Mouse (Mus musculus): Measurements from ENCODE around the gene Ctrc.

The Ctrc gene

DNA sequence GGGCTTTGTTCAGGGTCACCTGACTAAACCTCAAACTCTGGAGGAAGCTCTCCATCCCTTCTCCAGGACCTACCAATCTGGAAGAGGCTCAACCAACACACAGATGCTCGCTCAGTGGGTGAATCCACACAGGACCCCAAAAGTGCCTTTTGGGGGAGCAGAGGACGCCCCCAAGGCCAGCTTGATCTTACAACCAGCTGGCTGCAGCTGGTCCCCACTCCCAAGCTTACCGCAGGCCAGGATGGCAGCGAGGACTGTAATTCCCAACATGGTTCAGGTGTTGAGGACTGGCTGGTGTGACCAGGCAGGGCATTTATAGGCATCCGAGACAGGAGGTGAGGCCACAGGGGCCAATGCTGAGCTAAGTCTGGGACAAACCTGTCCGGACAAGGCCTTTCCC is at the start of gene Ctrc:
TSS of gene Ctrc (minus strand) at position 361 of the 400 bp plus-strand sequence.
- in situ Hi-C loops (cut with MboI, MseI), result loop anchor here in 1 of 2 experiments (5.0 kb wide), 1 partner anchor 34 kb away; no protein-coding TSS in a partner anchor

DNA sequence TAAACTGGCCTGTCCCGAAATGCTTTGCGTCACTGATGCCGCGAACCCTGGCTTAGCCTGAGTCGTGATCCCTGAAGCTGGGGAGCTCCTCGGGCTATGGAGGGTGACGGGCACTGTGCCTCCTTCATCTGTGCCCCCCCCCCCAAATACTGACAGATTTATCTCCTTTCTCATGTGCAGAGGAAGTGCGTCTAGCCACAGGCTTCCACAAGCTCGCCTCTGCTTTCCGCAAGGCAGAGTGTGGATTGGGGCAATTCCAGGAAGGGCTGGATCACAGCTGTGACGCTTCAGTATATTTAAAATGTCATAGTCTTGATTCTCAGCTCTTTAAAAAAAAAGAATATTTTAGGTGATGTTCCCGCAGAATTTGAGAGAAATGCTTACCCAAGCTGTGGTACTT is 49.6 kb upstream of the Ctrc start:
- in situ Hi-C loops (cut with MboI, MseI), result no loop called here

DNA sequence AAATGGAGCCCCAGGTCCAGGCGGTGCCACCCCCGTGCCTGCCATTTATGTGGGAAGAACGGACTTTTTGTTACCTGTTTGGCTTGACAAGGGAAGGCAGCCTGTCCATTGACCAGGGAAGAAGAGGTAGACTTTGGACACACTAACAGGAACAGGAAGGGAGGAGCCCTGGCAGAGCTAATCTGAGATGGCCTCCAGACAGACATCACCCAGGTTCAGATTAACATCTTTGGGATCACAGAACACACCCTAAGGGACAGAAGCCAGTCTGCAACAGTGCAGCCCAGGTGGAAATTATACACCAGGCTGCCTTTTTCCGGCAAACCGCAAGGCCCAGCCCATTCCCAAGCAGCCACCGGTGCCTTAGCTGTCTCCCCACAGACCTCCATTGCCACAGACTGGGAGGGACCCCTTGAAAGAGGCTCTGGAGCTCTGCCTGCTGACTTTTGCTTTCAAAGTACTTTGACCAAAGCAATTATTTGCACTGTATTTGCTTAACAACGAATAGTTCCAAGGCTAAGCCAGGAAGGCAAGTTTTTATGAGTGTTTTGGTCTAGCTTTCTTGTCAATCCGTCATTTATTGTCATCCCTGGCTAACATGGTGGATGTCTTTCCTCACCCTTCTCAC is 47.1 kb upstream of the Ctrc start:
- in situ Hi-C loops (cut with MboI, MseI), result no loop called here

DNA sequence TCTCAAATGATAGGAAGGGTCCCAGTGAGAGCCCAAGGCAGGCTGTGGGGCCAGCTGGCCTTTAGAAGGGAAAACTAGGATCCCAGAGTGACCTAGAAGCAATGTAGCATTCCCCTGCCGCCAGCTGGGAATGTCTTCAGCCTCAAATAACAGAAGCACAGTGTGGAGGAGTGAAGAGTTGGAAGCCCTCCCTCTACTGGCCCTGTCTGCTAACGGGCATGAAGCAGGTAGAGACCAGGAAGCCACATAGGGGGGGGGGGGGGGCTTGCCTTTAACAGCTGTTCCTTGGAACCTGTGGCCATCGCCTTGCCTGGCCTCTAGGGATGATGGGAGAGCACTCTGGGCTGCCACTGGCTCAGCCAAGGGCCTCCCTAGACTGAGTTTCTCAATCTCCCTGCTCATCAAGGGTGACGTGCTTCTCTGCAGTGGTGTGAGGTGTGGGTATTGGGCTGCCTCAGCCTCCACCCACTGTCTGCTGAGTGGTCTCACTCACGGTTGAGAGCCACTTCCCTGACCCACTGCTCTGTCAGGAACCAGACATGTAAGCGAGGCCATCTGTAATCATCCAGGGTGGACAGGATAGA is 40.3 kb upstream of the Ctrc start:
- in situ Hi-C loops (cut with MboI, MseI), result no loop called here

DNA sequence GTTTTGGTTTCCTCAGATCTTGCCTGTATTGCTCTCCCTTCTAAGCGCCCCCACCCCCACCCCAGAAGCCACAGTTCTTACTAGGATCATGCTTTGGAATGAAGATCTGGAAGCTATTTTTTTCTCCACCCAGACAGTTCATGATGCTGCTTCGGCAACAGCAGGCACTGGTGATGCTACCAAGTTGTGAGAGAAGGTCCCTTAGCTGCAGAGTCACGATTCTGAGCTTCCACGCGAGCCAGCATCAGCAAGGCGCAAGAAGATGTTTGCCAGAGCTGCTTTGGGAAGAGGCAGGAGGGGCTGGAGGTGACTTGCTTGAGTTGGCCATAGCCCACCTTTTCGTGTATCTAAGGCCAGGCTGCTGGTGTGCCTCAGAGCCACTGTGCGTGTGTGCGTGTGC is 39.3 kb upstream of the Ctrc start:
- in situ Hi-C loops (cut with MboI, MseI), result no loop called here

DNA sequence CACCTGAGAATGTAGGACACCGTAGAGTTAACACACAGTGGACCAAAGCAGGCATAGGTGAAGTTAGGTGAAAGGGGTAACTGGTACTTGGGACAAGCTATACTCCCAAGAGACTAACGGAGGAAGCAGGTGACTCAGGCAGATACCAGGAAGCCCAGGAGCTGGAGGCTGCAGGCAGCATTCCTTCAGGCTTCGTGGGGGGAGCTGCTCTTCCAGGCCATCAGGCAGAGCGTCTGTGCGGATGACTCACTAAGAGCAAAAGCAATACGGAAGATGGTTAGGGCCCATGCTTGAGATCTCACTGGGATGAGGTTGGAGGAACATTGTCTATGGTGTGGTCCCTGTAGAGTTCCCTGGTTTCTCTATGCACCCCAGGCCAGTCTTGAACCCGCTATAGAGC is 36.7 kb upstream of the Ctrc start:
- in situ Hi-C loops (cut with MboI, MseI), result loop anchor here in 1 of 2 experiments (5.0 kb wide), 1 partner anchor 1231 kb away; no protein-coding TSS in a partner anchor

DNA sequence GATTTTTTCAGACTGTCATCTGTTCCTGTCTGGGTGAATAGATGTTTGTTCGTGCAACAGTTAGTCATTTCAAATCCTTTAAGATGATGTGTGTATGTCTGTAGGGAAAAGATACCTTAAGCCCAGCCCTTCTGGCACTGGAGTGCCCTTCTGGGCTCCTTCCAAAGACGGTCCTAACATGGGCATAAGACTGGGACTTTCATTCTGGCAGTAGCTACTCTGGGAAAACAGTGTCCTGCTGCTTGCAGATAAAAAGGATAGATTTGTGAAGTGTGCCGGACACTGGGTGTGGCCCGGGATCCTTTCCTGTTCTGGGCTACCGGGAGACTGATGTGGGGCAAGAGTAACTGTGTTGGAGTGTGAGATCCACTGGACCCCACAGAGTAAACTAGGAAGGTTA is 35.8 kb upstream of the Ctrc start:
- in situ Hi-C loops (cut with MboI, MseI), result loop anchor here in 1 of 2 experiments (5.0 kb wide), 1 partner anchor 1230 kb away; no protein-coding TSS in a partner anchor

DNA sequence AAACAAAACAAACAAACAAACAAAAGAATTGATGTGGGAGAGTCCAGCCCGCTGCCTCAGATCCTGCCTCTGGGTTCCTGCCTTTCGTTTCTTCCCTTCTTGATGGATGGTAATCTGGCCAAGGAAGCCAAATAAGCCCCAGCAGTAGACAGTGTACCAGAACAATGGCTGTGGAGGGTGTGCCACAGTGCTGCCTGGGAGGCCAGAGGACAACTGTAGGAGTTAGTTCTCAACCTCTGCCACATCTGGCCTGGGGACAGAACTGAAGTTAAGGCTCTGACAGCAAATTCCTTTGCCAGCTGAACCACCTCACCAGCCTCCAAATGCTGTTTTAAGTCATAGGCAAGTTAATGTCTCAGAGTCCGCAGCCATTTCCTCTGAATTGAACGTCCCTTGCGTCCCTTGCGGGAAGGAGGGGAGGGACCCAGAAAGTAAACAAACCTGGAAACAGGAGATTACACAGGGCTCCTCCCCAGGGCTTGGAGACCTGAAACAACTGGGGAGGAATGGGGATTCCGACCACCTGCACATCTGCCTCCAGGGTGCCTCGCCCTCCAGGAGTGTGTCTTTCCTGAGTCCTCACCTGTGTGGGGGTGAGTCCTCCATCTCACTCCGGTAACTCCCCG is 35.2 kb upstream of the Ctrc start:
- in situ Hi-C loops (cut with MboI, MseI), result loop anchor here in 1 of 2 experiments (5.0 kb wide), 1 partner anchor 1229 kb away; no protein-coding TSS in a partner anchor

DNA sequence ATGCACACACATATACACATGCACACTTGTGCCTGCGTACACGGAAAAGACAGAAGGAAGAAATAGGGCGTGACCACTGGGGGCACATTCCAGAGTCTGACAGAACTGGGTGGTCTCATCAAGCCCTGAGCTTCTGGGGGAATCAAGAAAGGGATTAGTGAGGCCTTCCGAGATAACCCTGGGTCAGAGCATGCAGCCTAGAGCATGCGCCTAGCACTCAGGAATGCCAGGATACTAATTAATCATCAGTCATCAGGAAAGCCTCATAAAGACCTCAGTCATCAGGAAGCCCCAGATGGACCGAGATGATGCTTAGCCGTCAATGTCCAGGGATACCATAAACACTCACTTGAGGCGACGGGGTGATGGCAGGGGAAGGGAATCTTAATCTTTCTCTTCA is 33.7 kb upstream of the Ctrc start:
- in situ Hi-C loops (cut with MboI, MseI), result loop anchor here in 1 of 2 experiments (5.0 kb wide), 1 partner anchor 1228 kb away; no protein-coding TSS in a partner anchor

DNA sequence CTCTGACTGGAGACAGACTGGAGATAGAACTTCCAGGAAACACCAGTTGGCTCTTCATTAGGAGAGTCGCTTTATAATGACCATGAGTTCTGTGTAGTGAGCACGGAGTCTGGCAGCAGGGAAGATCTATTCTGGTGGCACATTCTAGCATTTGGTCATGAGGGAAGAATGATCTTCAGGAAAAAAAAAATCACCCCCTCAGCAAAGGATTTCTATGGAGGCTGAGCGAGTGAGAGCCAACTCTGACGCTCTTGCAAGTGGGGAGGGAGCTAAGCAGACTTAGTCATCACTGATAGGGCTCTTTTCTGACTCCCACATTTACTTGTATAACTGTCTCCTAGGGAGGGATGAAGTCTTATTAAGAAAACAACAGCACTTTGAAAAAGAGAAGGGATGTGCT is 32.9 kb upstream of the Ctrc start:
- in situ Hi-C loops (cut with MboI, MseI), result no loop called here

DNA sequence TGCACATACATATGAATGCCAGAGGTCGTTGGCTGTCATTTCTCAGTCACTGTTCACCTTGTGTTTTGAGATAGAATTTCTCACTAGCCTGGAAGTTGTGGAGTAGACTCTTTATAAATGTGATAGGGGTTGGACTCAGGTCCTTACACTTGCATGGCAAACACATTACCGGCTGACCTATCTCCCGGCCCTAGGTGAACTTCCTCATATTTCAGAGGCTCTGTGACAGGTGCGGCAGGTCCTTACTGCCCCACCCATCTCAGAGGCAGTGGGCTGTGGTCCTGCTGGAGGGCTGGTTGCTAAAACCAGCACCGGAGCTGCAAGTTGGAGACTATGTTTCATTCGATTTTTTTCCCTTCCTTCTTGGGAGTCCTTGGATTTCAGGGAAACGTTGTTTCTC is 32.5 kb upstream of the Ctrc start:
- in situ Hi-C loops (cut with MboI, MseI), result no loop called here

DNA sequence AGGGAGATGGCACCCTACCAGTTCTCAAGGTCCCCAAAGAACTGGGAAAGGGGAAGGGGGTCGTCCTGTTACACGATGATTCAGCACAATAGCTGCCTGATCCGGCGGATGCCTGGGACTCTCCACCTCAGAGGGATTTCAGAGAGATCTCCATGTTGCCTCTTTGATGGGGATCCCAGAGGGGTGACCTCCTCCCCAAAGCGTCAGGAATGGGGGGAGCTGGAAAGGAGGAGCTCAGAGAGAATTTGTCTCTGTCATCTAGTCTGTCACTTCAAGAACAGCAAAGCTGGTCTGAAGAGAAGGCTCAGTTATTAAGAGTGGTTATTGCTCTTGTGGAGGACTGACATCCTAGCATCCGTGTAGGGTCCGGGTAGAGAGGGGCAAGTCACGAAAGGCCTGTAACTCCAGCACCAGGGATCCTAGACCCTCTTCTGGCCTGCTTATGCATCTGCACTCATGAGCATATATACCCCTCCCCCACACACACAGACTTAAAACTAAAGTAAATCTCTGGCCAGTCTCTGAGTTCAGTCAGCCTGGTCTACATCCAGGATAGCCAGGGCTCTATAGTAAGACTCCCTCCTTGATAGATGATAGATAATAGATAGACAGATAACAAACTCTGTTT is 29.4 kb upstream of the Ctrc start:
- in situ Hi-C loops (cut with MboI, MseI), result no loop called here

DNA sequence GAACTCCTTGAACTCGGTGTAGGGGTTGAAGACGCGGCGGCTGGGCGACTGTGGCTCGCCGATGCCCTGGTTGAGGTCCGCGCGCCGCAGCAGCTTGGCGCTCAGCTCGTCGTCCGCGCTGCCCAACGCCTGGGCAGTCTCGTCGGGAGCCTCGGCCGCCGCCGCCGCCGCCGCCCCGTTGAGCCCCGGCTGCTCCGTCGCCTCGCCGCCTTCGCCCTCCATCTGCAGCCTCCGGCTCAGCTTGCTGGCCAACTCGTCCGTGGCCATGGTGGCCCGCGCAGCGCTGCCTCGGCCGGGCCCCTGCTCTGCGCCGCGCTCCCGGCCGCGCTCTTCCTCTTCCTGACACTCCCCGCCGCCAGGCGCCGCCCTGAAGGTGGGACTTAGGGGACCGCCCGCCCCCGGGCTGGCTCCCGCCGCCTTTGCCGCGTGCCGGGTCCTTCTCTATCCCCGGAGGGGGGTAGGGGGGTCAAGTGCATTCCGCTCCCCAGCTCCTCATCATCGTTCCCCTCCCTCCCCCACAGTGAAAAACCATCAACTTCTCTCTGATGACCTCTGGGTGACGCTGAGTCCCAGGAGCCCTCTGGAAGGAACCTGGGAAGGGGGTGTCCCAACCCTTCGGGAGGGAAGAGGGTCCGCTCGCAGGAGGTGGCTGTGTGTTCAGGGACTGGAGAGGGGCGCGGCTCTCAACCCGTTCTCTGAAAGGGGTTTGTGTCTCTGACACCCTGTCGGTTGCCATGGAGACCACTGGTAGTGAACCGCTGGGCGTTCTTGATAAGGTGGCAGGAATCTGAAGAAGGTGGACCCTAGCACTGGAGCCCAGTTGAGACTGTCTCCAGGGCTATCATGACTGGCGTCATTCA is 28.7 kb upstream of the Ctrc start, which contains the start of gene Efhd2:
TSS of gene Efhd2 (minus strand) at position 320 of the 860 bp plus-strand sequence.
- in situ Hi-C loops (cut with MboI, MseI), result no loop called here

DNA sequence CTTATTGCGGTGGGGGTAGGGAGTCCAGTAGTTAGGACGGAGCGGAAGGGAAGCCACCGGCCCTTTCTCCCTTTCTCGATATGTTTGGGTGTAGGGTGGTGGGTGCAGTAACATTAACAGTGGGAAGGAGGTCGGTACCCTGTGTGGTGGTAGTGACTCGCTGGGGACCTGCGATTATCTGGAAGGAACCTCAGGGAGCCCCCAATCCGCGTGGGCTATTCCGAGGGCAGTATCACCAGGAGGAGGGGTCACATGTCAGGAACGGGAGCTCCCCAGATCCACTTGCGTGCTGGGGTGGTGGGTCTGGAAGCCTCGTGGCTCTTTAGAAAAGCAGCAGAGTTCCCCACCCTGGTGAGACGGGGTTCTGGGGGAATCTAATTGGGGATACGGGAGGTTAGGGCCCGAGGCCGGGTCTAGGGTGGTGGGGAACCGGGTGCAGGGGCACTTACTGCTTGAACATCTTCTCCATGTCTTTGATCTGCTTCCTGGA is 28.0 kb upstream of the Ctrc start:
- in situ Hi-C loops (cut with MboI, MseI), result no loop called here

DNA sequence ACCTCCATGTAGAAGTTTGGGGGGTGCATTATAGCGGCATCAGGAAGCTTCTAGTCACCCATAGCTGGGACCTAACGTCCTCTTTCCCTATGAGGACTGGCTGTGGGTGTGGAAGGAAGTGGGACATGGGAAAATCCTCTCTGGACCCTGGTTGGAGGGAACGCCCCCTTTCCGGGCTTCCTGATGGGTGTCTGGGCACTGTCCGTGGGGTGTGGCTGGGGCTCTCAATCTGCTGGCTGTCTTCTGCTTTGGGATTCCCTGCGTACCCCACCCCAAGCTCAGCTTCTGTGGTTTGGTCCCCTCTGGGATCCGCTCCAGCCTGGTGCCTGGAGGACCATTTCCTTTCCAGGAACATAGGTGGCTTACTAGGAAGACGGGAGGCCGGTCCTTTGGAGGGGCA is 26.8 kb upstream of the Ctrc start:
- in situ Hi-C loops (cut with MboI, MseI), result no loop called here

DNA sequence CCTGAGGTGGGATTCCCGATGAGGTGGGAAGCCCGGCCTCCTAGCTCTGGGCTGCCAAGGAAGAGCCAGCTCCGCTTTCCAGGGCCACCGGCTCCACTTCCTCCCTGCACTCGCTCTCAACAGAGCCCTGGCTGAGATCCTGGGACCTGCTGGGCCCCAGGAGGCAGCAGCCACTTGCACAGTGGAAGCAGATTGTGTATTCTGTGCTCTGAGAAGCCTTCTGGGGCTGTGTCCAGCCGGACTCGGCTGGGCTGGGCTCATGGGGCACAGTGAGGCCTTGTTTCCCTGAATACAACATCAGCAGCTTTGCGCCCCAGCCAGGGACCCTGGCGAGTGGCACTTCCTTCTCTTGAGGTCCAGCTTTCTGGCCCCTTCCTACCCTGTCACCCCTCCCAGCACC is 25.8 kb upstream of the Ctrc start:
- in situ Hi-C loops (cut with MboI, MseI), result no loop called here

DNA sequence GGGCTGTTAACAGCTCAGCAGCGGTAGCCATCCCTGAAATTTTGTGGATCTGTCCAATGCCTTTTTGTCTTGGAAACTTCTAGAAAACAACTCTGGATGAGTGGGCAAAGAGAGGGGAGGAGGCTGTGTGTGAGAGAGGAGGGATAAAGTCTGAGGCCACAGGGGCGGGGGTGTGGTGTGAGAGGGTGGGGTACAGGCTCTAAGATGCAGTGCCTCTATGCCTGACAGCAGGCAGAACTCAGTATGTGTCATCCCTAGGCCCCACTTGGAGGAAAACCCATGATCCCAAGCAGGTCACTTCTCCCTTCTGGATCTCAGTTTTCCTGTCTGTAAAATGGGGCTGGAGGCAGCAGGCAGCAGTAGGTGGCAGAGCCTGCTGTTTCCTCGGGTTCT is 25.2 kb upstream of the Ctrc start:
- in situ Hi-C loops (cut with MboI, MseI), result no loop called here

DNA sequence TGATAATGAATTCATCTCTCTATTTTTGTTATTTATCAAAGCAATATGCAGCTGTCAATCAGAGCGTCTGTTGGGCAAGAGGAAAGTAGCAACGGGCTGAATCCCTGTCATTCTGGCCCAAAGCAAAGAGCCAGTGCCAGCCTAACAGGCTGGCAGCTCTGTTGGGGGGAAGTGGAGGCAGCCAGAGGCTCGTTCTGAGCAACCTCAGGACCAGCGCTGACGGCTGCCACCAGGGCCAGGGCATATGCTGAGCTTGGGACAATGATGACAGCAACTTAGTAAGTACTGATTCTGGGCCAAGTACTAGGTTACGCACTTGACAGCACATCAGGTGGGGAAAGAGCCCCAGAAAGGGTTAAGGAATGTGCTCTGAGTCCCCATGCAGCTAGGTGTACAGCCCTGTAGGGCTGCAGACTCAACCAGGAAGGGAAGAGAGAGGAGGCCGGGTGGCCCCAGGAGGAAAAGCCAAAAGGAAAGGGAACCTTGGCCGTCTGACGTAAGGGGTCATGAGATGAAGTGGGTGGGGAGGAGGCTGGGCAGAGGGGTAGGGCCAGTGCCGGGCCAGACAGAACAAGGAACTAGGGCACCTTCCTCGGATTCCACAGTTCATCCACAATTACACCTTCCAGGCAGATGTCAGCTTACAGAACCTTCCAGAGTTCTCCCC is 24.6 kb upstream of the Ctrc start:
- in situ Hi-C loops (cut with MboI, MseI), result no loop called here

DNA sequence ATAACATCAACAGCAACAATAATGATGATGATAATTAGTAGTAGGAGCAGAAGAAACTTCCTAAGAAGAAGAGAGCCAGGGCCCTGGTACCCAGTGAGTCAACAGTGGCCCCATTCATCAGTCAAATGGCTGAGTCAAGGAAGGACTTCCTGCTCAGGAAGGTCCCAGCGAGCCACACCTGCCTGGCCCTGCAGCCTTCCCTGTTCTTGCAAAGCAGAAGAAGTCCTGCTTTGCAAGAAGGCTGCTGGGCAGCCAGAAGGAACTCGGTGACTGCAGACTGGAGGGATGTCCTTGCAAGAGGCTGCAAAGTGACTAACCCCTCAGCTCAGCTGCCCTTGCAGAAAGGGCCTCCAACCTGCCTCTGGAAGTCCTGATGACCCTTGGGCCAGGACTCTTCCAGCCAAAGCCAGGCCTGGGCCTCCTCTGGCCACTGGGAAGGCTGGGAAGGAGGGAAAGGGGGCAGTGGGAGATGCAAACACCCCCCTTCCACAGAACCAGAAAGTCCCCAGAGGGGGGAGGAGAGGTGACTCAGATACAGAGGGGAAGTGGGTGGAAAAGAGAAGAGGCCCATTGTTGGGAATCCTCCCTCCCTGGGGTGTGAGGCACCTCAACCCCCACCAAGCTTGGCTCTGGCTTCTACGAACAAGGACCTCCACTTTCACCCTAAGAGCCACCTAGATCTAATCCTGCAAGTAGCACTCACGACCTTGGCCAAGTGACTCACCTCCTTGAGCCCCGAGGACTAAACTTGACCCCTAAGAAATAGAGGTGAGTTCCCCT is 23.5 kb upstream of the Ctrc start:
- in situ Hi-C loops (cut with MboI, MseI), result no loop called here

DNA sequence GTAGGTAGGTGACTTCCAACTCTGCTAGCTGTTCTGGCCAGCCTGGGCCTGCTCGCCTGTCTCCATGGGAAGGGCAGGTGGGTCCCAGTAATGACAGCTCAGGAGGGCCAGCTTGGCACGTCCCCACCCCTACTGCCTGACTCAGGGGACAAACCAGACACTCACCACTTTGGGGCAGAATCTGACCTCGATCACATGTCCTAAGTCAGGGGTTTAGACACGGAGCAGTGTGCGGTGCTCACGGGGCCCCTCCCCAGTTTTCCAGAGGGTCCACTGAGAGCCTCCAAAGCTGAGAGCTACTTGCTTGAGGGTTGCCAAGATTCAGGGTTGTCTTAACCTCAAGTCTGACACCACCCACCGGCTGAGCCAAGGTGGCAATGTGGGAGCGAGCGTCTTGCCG is 21.9 kb upstream of the Ctrc start:
- in situ Hi-C loops (cut with MboI, MseI), result no loop called here
